Mouse (Mus musculus) olfactory bulb, adult 2 months (tissue): ENCODE measurements around the gene Trmt2a. TPM values are rescaled to one million over a fixed set of nuclear protein-coding genes. Genes with fewer than 3 reads are reported as not detected.

ENCODE experiments used
- H3K27ac ChIP-seq: fragments of 200-500 bp; 2 replicates; pipeline ENCODE4 v1.5.1; 2012; ENCODE audit warnings: low read depth, low read length; ENCODE audit not compliant: insufficient read depth
- H3K4me1 ChIP-seq: fragments of 200-500 bp; 2 replicates; pipeline ENCODE4 v1.6.1; 2012; ENCODE audit warnings: low read length; ENCODE audit not compliant: control insufficient read depth, insufficient read depth
- H3K4me3 ChIP-seq: fragments of 200-500 bp; 2 replicates; pipeline ENCODE4 v1.5.1; 2012; ENCODE audit warnings: mild to moderate bottlenecking, low read depth, low read length, moderate library complexity; ENCODE audit not compliant: insufficient read depth
- CTCF ChIP-seq: fragments of 200-500 bp; IDR thresholded peaks from 2 replicates; pipeline ENCODE4 v1.5.1; 2012; ENCODE audit warnings: low read depth, mild to moderate bottlenecking, low read length, moderate library complexity; ENCODE audit not compliant: insufficient read depth
- POLR2A ChIP-seq: fragments of 200-500 bp; IDR thresholded peaks from 2 replicates; pipeline ENCODE4 v1.6.1; 2012; ENCODE audit warnings: mild to moderate bottlenecking, low read depth, low read length, moderate library complexity; ENCODE audit not compliant: insufficient read depth
- WGBS: fragments of 180-500 bp; shearing (Covaris S2); methylation state at CpG from one replicate; pipeline ENCODE4 v1.1.7; 2018; 5-methylcytosine and 5-hydroxymethylcytosine counted together
- polyA plus RNA-seq: library from polyadenylated mRNA; stranded (reverse); fragments of >200 nt; gene quantifications from 2 replicates; pipeline ENCODE4 v1.2.4, GENCODE M21; 2012; ENCODE audit warnings: low replicate concordance; ENCODE audit not compliant: missing spikeins, insufficient read depth, insufficient read length

The Trmt2a gene
- polyA plus RNA-seq, 1 experiment: not detected

GRCm38 (mm10) chr16:18214858-18215257 lies 33.6 kb upstream of the Trmt2a start:
- H3K4me3 ChIP-seq: no peak overlapping the region
- 71% methylated on average over 7 of the region's 7 CpGs for WGBS
- H3K4me1 ChIP-seq: peaks cover 46% of the 10 kb centered on the region
- no peak for TF ChIP-seq POLR2A
- no peak for TF ChIP-seq CTCF
- no peak overlapping the region for H3K27ac ChIP-seq

- WGBS: 85% methylated on average over 4 of the region's 4 CpGs
- H3K4me3 ChIP-seq: no peak within 1 kb of the TSS
- TF ChIP-seq CTCF (no peak), POLR2A (no peak)
These were observed 30.9 kb upstream of the Trmt2a start, which contains the start of gene Ccdc188 for GRCm38 (mm10) chr16:18217579-18217978. TSS of gene Ccdc188 (plus strand) at chr16:18217879.

GRCm38 (mm10) chr16:18218580-18218996 lies 29.9 kb upstream of the Trmt2a start:
- Histone ChIP-seq H3K4me3 (no peak overlapping the region), H3K4me1 (peaks cover 61% of the 10 kb centered on the region), H3K27ac (no peak overlapping the region)
- TF ChIP-seq POLR2A (no peak), CTCF (no peak)
- WGBS: 77% methylated on average over 9 of the region's 9 CpGs

More at GRCm38 (mm10) chr16:18217579-18217978, 30.9 kb upstream of the Trmt2a start, which contains the start of gene Ccdc188:
- peaks cover 61% of the 10 kb centered on the region for H3K4me1 ChIP-seq
- no peak within 1 kb of the TSS for H3K27ac ChIP-seq

- Histone ChIP-seq H3K4me3 (no peak overlapping the region), H3K27ac (peak overlapping the region; percentile 29), H3K4me1 (peaks cover 55% of the 10 kb centered on the region)
- TF ChIP-seq CTCF (no peak), POLR2A (no peak)
- 48% methylated on average over 8 of the region's 8 CpGs for WGBS
These were observed 28.5 kb upstream of the Trmt2a start for GRCm38 (mm10) chr16:18220001-18220400.

- H3K27ac ChIP-seq: no peak overlapping the region; the same call in 1 of the 2 replicates
- no peak overlapping the region for H3K4me3 ChIP-seq
- peaks cover 53% of the 10 kb centered on the region for H3K4me1 ChIP-seq
- TF ChIP-seq CTCF (no peak), POLR2A (no peak)
- WGBS: 92% methylated on average over 6 of the region's 6 CpGs
These were observed 27.5 kb upstream of the Trmt2a start for GRCm38 (mm10) chr16:18220856-18221542.

GRCm38 (mm10) chr16:18221543-18221898 lies 27.0 kb upstream of the Trmt2a start:
- 69% methylated on average over 11 of the region's 11 CpGs for WGBS
- H3K4me3 ChIP-seq: no peak overlapping the region
- H3K27ac ChIP-seq: 0 out of 2 replicates have a peak overlapping the region, but pooled peaks have one; percentile 5
- TF ChIP-seq POLR2A (no peak), CTCF (no peak)
- H3K4me1 ChIP-seq: peaks cover 51% of the 10 kb centered on the region

- Histone ChIP-seq H3K4me1 (peaks cover 54% of the 10 kb centered on the region), H3K27ac (no peak overlapping the region), H3K4me3 (no peak overlapping the region)
- WGBS: 79% methylated on average over 11 of the region's 11 CpGs
- TF ChIP-seq POLR2A (no peak), CTCF (no peak)
These were observed 26.3 kb upstream of the Trmt2a start for GRCm38 (mm10) chr16:18222188-18222587.

GRCm38 (mm10) chr16:18227187-18227586 lies 21.3 kb upstream of the Trmt2a start:
- TF ChIP-seq CTCF (no peak), POLR2A (no peak)
- 91% methylated on average over 13 of the region's 13 CpGs for WGBS
- no peak overlapping the region for H3K27ac ChIP-seq
- peaks cover 66% of the 10 kb centered on the region for H3K4me1 ChIP-seq
- H3K4me3 ChIP-seq: no peak overlapping the region

GRCm38 (mm10) chr16:18227897-18228422 lies 20.5 kb upstream of the Trmt2a start:
- no peak overlapping the region for H3K27ac ChIP-seq
- WGBS: 87% methylated on average over 20 of the region's 20 CpGs
- peaks cover 59% of the 10 kb centered on the region for H3K4me1 ChIP-seq
- H3K4me3 ChIP-seq: no peak overlapping the region
- TF ChIP-seq POLR2A: no peak
- TF ChIP-seq CTCF: no peak
